Mouse (Mus musculus) retina, postnatal 7 days (tissue): ENCODE results near the gene Tas2r117.

Experiments
- DNase-seq: peaks from one replicate; pipeline ENCODE4 v3.0.0-alpha.2; 2012; ENCODE audit warnings: low read depth, low spot score

Gene Tas2r117

GRCm38 (mm10) chr6:132802518-132802917, at the start of gene Tas2r117:
TSS of gene Tas2r117 (plus strand) at chr6:132802818.
- no peak for DNase-seq

GRCm38 (mm10) chr6:132754430-132754829, 48.2 kb upstream of the Tas2r117 start, which contains the start of gene Tas2r124:
TSS of gene Tas2r124 (plus strand) at chr6:132754730.
- no peak for DNase-seq

GRCm38 (mm10) chr6:132761831-132762230, 40.8 kb upstream of the Tas2r117 start, which contains the start of gene Tas2r102:
TSS of gene Tas2r102 (plus strand) at chr6:132762131.
- DNase-seq: no peak

- DNase-seq: no peak
Observed at GRCm38 (mm10) chr6:132778062-132778461, 24.6 kb upstream of the Tas2r117 start, which contains the start of gene Tas2r136. TSS of gene Tas2r136 (minus strand) at chr6:132778162.

- DNase-seq: no peak
Observed at GRCm38 (mm10) chr6:132795393-132795792, 7.2 kb upstream of the Tas2r117 start.

- no peak for DNase-seq
Observed at GRCm38 (mm10) chr6:132846842-132847241, 44.2 kb downstream of the Tas2r117 start, which contains the start of gene Tas2r123. TSS of gene Tas2r123 (plus strand) at chr6:132847142.
